Mouse (Mus musculus) brain, embryonic 14.5 days (tissue): ENCODE results near the gene Utp20.

Experiments
- CTCF ChIP-seq: fragments of 200-500 bp; IDR thresholded peaks from 2 replicates; pipeline ENCODE4 v1.5.1; 2012; ENCODE audit warnings: inconsistent platforms, mild to moderate bottlenecking, moderate library complexity, borderline replicate concordance; ENCODE audit not compliant: insufficient read depth, insufficient read length; ENCODE audit errors: extremely low read depth
- POLR2A ChIP-seq: fragments of 200-500 bp; IDR thresholded peaks from 2 replicates; pipeline ENCODE4 v1.6.1; 2012; ENCODE audit warnings: mild to moderate bottlenecking, inconsistent platforms, borderline replicate concordance; ENCODE audit not compliant: poor library complexity, insufficient read depth, insufficient read length, severe bottlenecking; ENCODE audit errors: extremely low read depth

DNA sequence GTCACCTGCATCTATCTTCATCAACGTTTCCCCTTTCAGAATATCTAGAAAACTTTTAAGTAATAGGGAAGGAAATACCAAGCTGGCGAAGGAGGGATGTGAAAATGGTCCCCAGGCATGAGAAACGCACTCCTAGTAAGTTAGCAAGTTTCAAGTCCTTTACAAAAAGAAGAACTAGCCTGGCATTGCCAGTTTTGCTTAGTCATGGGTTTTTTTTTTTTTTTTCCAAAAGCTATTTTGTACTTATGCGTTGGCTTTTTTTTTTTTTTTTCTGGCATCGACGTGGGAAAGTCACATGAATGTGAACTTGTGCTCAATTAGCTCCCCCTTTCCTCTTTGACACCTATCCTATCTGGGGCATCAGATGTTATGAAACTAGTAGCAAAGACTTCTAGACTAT, 114.2 kb downstream of the Utp20 start:
- TF ChIP-seq POLR2A: no peak
- no peak for TF ChIP-seq CTCF
